Mouse (Mus musculus): ENCODE data around the gene Ldhc.

DNA sequence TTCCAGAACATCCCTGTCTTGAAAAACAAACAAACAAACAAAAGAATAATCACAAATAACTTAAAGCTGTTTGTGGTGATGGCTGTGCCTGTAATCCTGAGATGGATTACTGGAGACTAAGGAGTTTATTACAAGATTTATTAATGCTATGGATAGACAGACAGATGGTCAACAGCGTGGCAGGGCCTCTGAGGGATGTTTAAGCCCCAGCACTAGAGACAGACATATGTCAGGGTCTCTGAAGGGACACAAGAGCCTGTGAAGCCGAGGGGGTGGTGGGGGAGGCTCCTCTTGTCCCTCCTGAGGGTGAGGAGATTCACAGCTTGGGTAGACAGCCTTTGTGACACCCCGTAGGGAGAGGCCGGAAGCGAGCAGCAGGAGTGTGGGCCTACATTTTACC is 23.9 kb upstream of the Ldhc start:
- no peak for TF ChIP-seq CTCF (conservative IDR thresholded peaks at IDR 0.05; ENCODE audit: insufficient read depth, insufficient read length, low read depth, low read length)
- no peak for TF ChIP-seq POLR2A (IDR thresholded peaks at IDR 0.05; ENCODE audit: low read depth, low read length)
